Mouse (Mus musculus): ENCODE measurements around the gene AB124611.
"Not testable (repeated sequence)": the region's sequence is repeated elsewhere in the genome, so short reads cannot be mapped to it uniquely, and the experiment has no call there.

AB124611 gene

GRCm38 (mm10) chr9:21525937-21526633 lies at the start of gene AB124611:
Gene AB124611 (plus strand): TSS chr9:21526176.
- no peak for DNase-seq (ENCODE audit: low spot score)

GRCm38 (mm10) chr9:21477707-21478106 lies 48.3 kb upstream of the AB124611 start:
- DNase-seq (ENCODE audit: low spot score) = no peak

GRCm38 (mm10) chr9:21484065-21484464 lies 41.9 kb upstream of the AB124611 start:
- no peak for DNase-seq (ENCODE audit: low spot score)

- DNase-seq (ENCODE audit: low spot score) = not testable (repeated sequence)
These were observed 37.7 kb upstream of the AB124611 start for GRCm38 (mm10) chr9:21488246-21488645.

- DNase-seq (ENCODE audit: low spot score) = no peak
These were observed 35.3 kb upstream of the AB124611 start for GRCm38 (mm10) chr9:21490696-21491095.

GRCm38 (mm10) chr9:21493907-21494306 lies 32.1 kb upstream of the AB124611 start:
- DNase-seq (ENCODE audit: low spot score) = no peak

GRCm38 (mm10) chr9:21494726-21495125 lies 31.2 kb upstream of the AB124611 start:
- DNase-seq (ENCODE audit: low spot score) = no peak

GRCm38 (mm10) chr9:21496308-21497049 lies 29.5 kb upstream of the AB124611 start:
- no peak for DNase-seq (ENCODE audit: low spot score)

GRCm38 (mm10) chr9:21497050-21497542 lies 28.9 kb upstream of the AB124611 start:
- DNase-seq (ENCODE audit: low spot score) = no peak

- DNase-seq (ENCODE audit: low spot score) = no peak
These were observed 28.3 kb upstream of the AB124611 start for GRCm38 (mm10) chr9:21497664-21498063.

- DNase-seq (ENCODE audit: low spot score) = no peak
These were observed 27.6 kb upstream of the AB124611 start for GRCm38 (mm10) chr9:21498284-21498902.

GRCm38 (mm10) chr9:21503352-21503751 lies 22.6 kb upstream of the AB124611 start:
- DNase-seq (ENCODE audit: low spot score) = no peak

GRCm38 (mm10) chr9:21505767-21506166 lies 20.2 kb upstream of the AB124611 start:
- no peak for DNase-seq (ENCODE audit: low spot score)

GRCm38 (mm10) chr9:21507753-21508430 lies 18.1 kb upstream of the AB124611 start:
- DNase-seq (ENCODE audit: low spot score) = no peak

GRCm38 (mm10) chr9:21508871-21509404 lies 17.0 kb upstream of the AB124611 start:
- DNase-seq (ENCODE audit: low spot score) = no peak

- DNase-seq (ENCODE audit: low spot score) = peak; percentile 97
These were observed 15.9 kb upstream of the AB124611 start, which contains the start of gene Tmed1 for GRCm38 (mm10) chr9:21509772-21510688. Gene Tmed1 (minus strand): TSS chr9:21510252.

GRCm38 (mm10) chr9:21510689-21511015 lies 15.3 kb upstream of the AB124611 start:
- no peak for DNase-seq (ENCODE audit: low spot score)

- no peak for DNase-seq (ENCODE audit: low spot score)
These were observed 14.9 kb upstream of the AB124611 start for GRCm38 (mm10) chr9:21511052-21511451.

GRCm38 (mm10) chr9:21513466-21513865 lies 12.5 kb upstream of the AB124611 start:
- DNase-seq (ENCODE audit: low spot score) = no peak

GRCm38 (mm10) chr9:21517947-21518495 lies 8.0 kb upstream of the AB124611 start:
- no peak for DNase-seq (ENCODE audit: low spot score)

- not testable (repeated sequence) for DNase-seq (ENCODE audit: low spot score)
These were observed 7.3 kb upstream of the AB124611 start for GRCm38 (mm10) chr9:21518690-21519089.

Data from layer of hippocampus, adult 9-10 months (tissue).